Mouse (Mus musculus) thymus, adult 2 months (tissue): ENCODE results near the gene Lpar3. TPM values are rescaled to one million over a fixed set of nuclear protein-coding genes. Genes with fewer than 3 reads are reported as not detected.

Experiments used
- DNase-seq: peaks from one replicate; pipeline ENCODE4 v3.0.0; 2021
- H3K27ac ChIP-seq: fragments of 200-500 bp; 2 replicates; pipeline ENCODE4 v1.5.1; 2012; ENCODE audit warnings: low read length, control low read depth; ENCODE audit not compliant: control insufficient read depth, insufficient read depth
- H3K27me3 ChIP-seq: fragments of 200-500 bp; 2 replicates; pipeline ENCODE4 v1.6.1; 2012; ENCODE audit warnings: mild to moderate bottlenecking, low read length, moderate library complexity, mixed read lengths; ENCODE audit not compliant: control insufficient read depth, insufficient read depth
- H3K36me3 ChIP-seq: fragments of 200-500 bp; 2 replicates; pipeline ENCODE4 v1.6.1; 2012; ENCODE audit warnings: mild to moderate bottlenecking, low read length, moderate library complexity; ENCODE audit not compliant: control insufficient read depth, insufficient read depth
- H3K4me1 ChIP-seq: fragments of 200-500 bp; replicated peaks from 2 replicates; pipeline ENCODE4 v1.6.1; 2012; ENCODE audit warnings: low read length; ENCODE audit not compliant: control insufficient read depth, insufficient read depth
- H3K4me3 ChIP-seq: fragments of 200-500 bp; 2 replicates; pipeline ENCODE4 v1.5.1; 2012; ENCODE audit warnings: mild to moderate bottlenecking, low read length, control low read depth, moderate library complexity; ENCODE audit not compliant: control insufficient read depth, insufficient read depth
- CTCF ChIP-seq: fragments of 200-500 bp; IDR thresholded peaks from 2 replicates; pipeline ENCODE4 v1.5.1; 2012; ENCODE audit warnings: mild to moderate bottlenecking, control low read depth, low read length, moderate library complexity, borderline replicate concordance; ENCODE audit not compliant: control insufficient read depth, poor library complexity, insufficient read depth; ENCODE audit errors: extremely low read depth
- POLR2A ChIP-seq: fragments of 200-500 bp; IDR thresholded peaks from 2 replicates; pipeline ENCODE4 v1.6.1; 2012; ENCODE audit warnings: mild to moderate bottlenecking, low read length, control low read depth, moderate library complexity; ENCODE audit not compliant: control insufficient read depth, poor library complexity, insufficient read depth; ENCODE audit errors: extremely low read depth
- WGBS: fragments of 180-500 bp; shearing (Covaris S2); methylation state at CpG from one replicate; pipeline ENCODE4 v1.1.7; 2018; 5-methylcytosine and 5-hydroxymethylcytosine counted together
- polyA plus RNA-seq: library from polyadenylated mRNA; depleted of rRNA; stranded (reverse); fragments of >200 nt; gene quantifications from 2 replicates; pipeline ENCODE4 v1.2.3, GENCODE M21; 2012; rRNA removed

Lpar3 gene
- polyA plus RNA-seq = 1.9 and 2.3 TPM in 2 replicates

DNA sequence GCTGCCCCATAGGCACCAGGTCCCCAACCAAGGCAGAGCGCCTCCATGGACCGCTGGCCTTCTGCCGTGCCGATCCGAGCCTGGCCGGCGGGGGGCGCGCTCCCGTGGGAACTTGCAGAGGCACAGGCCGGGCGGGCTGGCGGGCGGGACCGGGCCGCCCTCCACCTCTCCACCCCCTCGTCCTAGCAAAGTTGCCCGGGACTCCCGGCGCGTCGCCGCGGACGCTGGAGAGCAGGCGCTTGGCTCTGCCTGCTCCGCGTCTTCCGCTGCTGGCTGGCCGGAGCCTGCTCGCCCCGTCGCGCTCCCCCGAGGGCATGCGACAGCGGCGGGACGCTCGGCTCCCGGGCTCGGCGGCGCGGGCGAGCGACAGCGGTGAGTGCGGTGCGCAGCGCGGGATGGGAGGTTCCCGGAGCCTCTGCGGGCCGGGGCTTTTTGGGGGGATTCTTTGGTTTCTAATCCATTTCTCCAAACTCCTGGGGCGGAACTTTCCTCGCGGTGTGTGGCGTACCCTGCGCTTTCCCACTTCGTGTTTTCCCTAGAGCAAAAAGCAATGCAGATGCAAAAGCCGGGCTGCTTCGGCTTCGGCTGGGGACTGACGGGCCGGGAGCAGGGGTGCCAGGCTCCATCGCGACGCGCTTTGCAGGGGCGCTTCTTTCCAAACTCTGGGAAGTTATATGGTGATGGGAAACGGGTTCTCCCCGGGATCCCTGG lies at the start of gene Lpar3:
Lpar3 (plus strand) TSS at position 188 of the 711 bp plus-strand sequence.
- 4% methylated on average over 73 of the region's 73 CpGs for WGBS
- no peaks in the 10 kb centered on the region; the same call in 1 of the 2 replicates for H3K4me1 ChIP-seq
- peak; percentile 24 for DNase-seq
- no peak within 1 kb of the TSS for H3K27ac ChIP-seq
- peaks cover 10% of the 10 kb centered on the region for H3K27me3 ChIP-seq
- peak within 1 kb of the TSS; percentile 11; the same call in 1 of the 2 replicates for H3K4me3 ChIP-seq
- TF ChIP-seq POLR2A (no peak), CTCF (no peak)
- no peaks in the 10 kb centered on the region for H3K36me3 ChIP-seq

- no peak for TF ChIP-seq CTCF
- no peak for TF ChIP-seq POLR2A
- H3K27me3 ChIP-seq = no peaks in the 10 kb centered on the region
- no peak overlapping the region for H3K27ac ChIP-seq
- no peak overlapping the region for H3K4me3 ChIP-seq
- H3K36me3 ChIP-seq = no peaks in the 10 kb centered on the region
- DNase-seq = no peak
- H3K4me1 ChIP-seq = no peaks in the 10 kb centered on the region
- WGBS = 94% methylated on average over 5 of the region's 5 CpGs
Observed at GRCm38 (mm10) chr3:146173030-146173429, 47.7 kb upstream of the Lpar3 start.

DNA sequence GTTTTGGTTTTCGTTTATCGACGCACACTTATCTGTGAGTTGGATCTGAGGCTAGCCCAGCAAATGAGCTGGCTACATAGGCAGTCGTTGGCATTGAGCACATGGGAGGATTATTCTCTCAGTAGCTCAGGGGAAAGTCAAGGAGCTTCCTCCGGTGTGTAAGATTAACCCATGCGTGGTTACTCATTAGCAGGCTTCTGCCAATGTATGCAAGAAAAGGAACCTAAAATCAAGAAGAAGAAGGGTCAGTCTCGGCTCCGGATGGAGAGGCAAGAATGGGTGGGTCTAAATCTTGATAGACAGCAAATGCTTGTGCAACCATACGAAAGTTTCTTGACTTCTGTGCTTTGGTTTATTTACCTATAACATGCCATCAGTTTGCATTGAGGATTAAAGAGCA lies 46.5 kb upstream of the Lpar3 start:
- Histone ChIP-seq H3K4me1 (no peaks in the 10 kb centered on the region), H3K4me3 (no peak overlapping the region), H3K27ac (no peak overlapping the region), H3K27me3 (no peaks in the 10 kb centered on the region), H3K36me3 (no peaks in the 10 kb centered on the region)
- DNase-seq = no peak
- no peak for TF ChIP-seq POLR2A
- TF ChIP-seq CTCF = no peak
- WGBS = 95% methylated on average over 9 of the region's 9 CpGs

DNA sequence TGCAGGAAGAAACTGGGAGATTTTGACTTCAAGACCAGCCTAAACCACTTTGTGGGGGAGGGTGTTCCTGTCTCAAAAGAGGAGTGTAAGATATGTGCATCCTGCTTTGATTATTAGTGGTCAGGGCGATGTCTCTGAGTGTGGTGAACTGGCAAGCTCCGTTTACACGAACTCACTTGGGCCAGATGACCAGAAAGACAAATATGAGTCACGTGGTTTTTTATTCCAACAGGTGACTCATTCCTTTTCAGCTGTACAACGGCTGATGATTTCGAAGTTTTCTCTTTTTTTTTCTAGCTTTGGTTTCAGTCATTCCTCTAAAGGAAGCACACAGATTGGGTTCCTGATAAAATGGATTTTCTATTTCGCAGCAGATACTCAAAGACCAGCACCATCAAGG lies 43.5 kb upstream of the Lpar3 start:
- Histone ChIP-seq H3K4me1 (no peaks in the 10 kb centered on the region), H3K4me3 (no peak overlapping the region), H3K27ac (no peak overlapping the region), H3K27me3 (no peaks in the 10 kb centered on the region), H3K36me3 (no peaks in the 10 kb centered on the region)
- TF ChIP-seq CTCF (no peak), POLR2A (no peak)
- no peak for DNase-seq
- WGBS = 70% methylated on average over 7 of the region's 7 CpGs

DNA sequence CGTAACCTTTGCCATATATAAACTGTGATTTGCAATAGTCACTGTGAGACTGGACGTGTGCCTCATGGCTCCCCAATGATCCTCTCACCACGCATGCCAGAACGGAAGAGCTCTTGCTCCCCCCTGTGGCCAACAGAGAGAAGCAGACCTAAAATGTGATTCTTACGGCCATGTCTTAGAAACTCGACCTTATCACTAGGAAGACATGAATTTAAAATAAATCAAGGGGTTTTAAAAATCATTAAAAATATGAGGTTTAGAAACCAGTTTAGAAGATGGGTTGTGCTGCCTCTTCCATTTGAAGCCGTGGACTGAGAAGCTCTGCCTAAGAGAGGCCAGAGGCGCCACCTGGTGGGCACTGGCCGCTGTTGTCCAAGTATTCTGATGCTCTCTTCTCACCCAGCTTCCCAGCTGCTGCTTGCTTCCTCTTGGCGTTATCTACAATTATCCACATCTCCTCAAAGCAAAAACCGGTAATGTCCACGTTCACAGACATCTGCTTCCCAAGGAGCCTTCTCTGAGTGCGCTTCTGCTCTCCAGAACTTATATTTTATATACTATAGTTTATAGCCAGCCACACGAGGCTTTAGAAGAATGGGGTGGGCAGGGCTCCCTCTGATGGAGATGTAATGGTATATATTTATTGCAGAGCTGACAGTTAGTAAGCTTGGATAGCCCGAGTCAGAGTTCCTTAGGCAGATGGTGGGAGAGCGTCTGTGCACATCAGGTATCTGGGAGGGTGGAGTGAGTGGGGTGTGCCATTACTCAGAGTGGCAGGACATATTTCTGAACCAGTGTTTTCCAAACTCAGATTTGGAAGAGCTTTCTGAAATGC lies 42.8 kb upstream of the Lpar3 start:
- Histone ChIP-seq H3K27me3 (no peaks in the 10 kb centered on the region), H3K27ac (no peak overlapping the region), H3K4me3 (no peak overlapping the region), H3K36me3 (no peaks in the 10 kb centered on the region), H3K4me1 (no peaks in the 10 kb centered on the region)
- 33% methylated on average over 16 of the region's 16 CpGs for WGBS
- TF ChIP-seq CTCF (peak; percentile 95), POLR2A (no peak)
- DNase-seq = peak; percentile 82

DNA sequence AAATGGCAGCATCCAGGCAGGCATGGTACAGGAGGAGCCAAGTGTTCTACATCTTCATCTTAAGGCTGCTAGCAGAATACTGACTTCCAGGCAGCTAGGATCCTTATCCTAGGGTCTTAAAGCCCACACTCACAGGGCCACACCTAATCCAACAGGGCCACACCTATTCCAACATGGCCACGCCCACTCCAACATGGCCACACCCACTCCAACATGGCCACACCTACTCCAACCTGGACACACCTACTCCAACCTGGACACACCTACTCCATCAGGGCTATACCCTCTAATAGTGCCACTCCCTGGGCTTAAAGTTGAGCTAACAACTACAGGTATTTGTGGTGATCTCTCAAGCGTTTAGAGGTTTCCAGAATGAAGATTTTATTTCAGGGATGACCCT lies 40.4 kb upstream of the Lpar3 start:
- H3K27ac ChIP-seq = no peak overlapping the region
- no peak for TF ChIP-seq CTCF
- TF ChIP-seq POLR2A = no peak
- H3K4me3 ChIP-seq = no peak overlapping the region
- DNase-seq = no peak
- WGBS = 89% methylated on average over 2 of the region's 2 CpGs
- no peaks in the 10 kb centered on the region for H3K4me1 ChIP-seq
- H3K27me3 ChIP-seq = no peaks in the 10 kb centered on the region
- no peaks in the 10 kb centered on the region for H3K36me3 ChIP-seq

GRCm38 (mm10) chr3:146180986-146181385 lies 39.8 kb upstream of the Lpar3 start:
- TF ChIP-seq POLR2A = no peak
- TF ChIP-seq CTCF = peak; percentile 73; the same call in 1 of the 2 replicates
- no peaks in the 10 kb centered on the region for H3K36me3 ChIP-seq
- no peak overlapping the region for H3K4me3 ChIP-seq
- H3K27ac ChIP-seq = no peak overlapping the region
- no peaks in the 10 kb centered on the region for H3K4me1 ChIP-seq
- DNase-seq = peak; percentile 74
- 64% methylated on average over 3 of the region's 3 CpGs for WGBS
- no peaks in the 10 kb centered on the region for H3K27me3 ChIP-seq
